Mouse (Mus musculus): ENCODE measurements at regions not wholly inside any gene's neighbourhood (a gene's known extent, or its start where the extent isn't known, plus 50 kb on each side); places are given as distances from the start of the nearest gene placed in this dataset.
"Not testable (repeated sequence)": the region's sequence is repeated elsewhere in the genome, so short reads cannot be mapped to it uniquely, and the experiment has no call there.

- no peak overlapping the region for H3K9ac ChIP-seq (replicated peaks; ENCODE audit: low read length)
- no peak overlapping the region for H3K4me2 ChIP-seq (ENCODE audit: low read depth, low read length)
- TF ChIP-seq CTCF (IDR thresholded peaks at IDR 0.05; ENCODE audit: low read depth), result no peak
- no peaks in the 10 kb centered on the region for H3K4me1 ChIP-seq (ENCODE audit: insufficient read depth, low read length)
- peak; percentile 64 for DNase-seq (ENCODE audit: low spot score)
- no peak for ATAC-seq
- H3K9me3 ChIP-seq (ENCODE audit: low read length), result no peaks in the 10 kb centered on the region
- H3K4me3 ChIP-seq (ENCODE audit: low read length), result no peak overlapping the region
- H3K27me3 ChIP-seq (ENCODE audit: insufficient read depth, low read length), result no peaks in the 10 kb centered on the region
- no peak overlapping the region for H3K27ac ChIP-seq
- no peaks in the 10 kb centered on the region for H3K36me3 ChIP-seq (ENCODE audit: insufficient read depth, low read length)
Measured at GRCm38 (mm10) chr12:32454794-32455193, 76.3 kb downstream of the Ccdc71l start.

GRCm38 (mm10) chr12:32455231-32455630, 76.7 kb downstream of the Ccdc71l start:
- not testable (repeated sequence) for H3K36me3 ChIP-seq (ENCODE audit: insufficient read depth, low read length); DNase-seq (ENCODE audit: low spot score); H3K4me3 ChIP-seq (ENCODE audit: low read length); H3K27ac ChIP-seq; H3K4me2 ChIP-seq (ENCODE audit: low read depth, low read length); H3K27me3 ChIP-seq (ENCODE audit: insufficient read depth, low read length); ATAC-seq; H3K4me1 ChIP-seq (ENCODE audit: insufficient read depth, low read length); H3K9me3 ChIP-seq (ENCODE audit: low read length); H3K9ac ChIP-seq (replicated peaks; ENCODE audit: low read length)
- WGBS, result 82% methylated on average over 3 of the region's 3 CpGs

- H3K27me3 ChIP-seq (ENCODE audit: insufficient read depth, low read length), result no peaks in the 10 kb centered on the region
- no peak for DNase-seq (ENCODE audit: low spot score)
- H3K9me3 ChIP-seq (ENCODE audit: low read length), result no peaks in the 10 kb centered on the region
- H3K36me3 ChIP-seq (ENCODE audit: insufficient read depth, low read length), result no peaks in the 10 kb centered on the region
- ATAC-seq, result no peak
- no peak for TF ChIP-seq CTCF (IDR thresholded peaks at IDR 0.05; ENCODE audit: low read depth)
- no peaks in the 10 kb centered on the region for H3K4me1 ChIP-seq (ENCODE audit: insufficient read depth, low read length)
- no peak overlapping the region for H3K4me2 ChIP-seq (ENCODE audit: low read depth, low read length)
- no peak overlapping the region for H3K9ac ChIP-seq (replicated peaks; ENCODE audit: low read length)
- no peak overlapping the region for H3K27ac ChIP-seq
- H3K4me3 ChIP-seq (ENCODE audit: low read length), result no peak overlapping the region
Measured at GRCm38 (mm10) chr12:32455913-32456312, 77.4 kb downstream of the Ccdc71l start.

GRCm38 (mm10) chr12:32456796-32457195, 78.3 kb downstream of the Ccdc71l start:
- 74% methylated on average over 4 of the region's 4 CpGs for WGBS
- ATAC-seq (no peak), DNase-seq (ENCODE audit: low spot score) (no peak)
- Histone ChIP-seq H3K4me2 (ENCODE audit: low read depth, low read length) (no peak overlapping the region), H3K27me3 (ENCODE audit: insufficient read depth, low read length) (no peaks in the 10 kb centered on the region), H3K4me1 (ENCODE audit: insufficient read depth, low read length) (no peaks in the 10 kb centered on the region), H3K9ac (replicated peaks; ENCODE audit: low read length) (no peak overlapping the region), H3K36me3 (ENCODE audit: insufficient read depth, low read length) (no peaks in the 10 kb centered on the region), H3K27ac (no peak overlapping the region), H3K4me3 (ENCODE audit: low read length) (no peak overlapping the region), H3K9me3 (ENCODE audit: low read length) (no peaks in the 10 kb centered on the region)
- no peak for TF ChIP-seq CTCF (IDR thresholded peaks at IDR 0.05; ENCODE audit: low read depth)

- no peak for TF ChIP-seq CTCF (IDR thresholded peaks at IDR 0.05; ENCODE audit: low read depth)
- Histone ChIP-seq H3K36me3 (ENCODE audit: insufficient read depth, low read length) (no peaks in the 10 kb centered on the region), H3K9me3 (ENCODE audit: low read length) (no peaks in the 10 kb centered on the region), H3K9ac (replicated peaks; ENCODE audit: low read length) (no peak overlapping the region), H3K27me3 (ENCODE audit: insufficient read depth, low read length) (no peaks in the 10 kb centered on the region), H3K27ac (no peak overlapping the region), H3K4me3 (ENCODE audit: low read length) (no peak overlapping the region), H3K4me1 (ENCODE audit: insufficient read depth, low read length) (no peaks in the 10 kb centered on the region), H3K4me2 (ENCODE audit: low read depth, low read length) (no peak overlapping the region)
- no peak for DNase-seq (ENCODE audit: low spot score)
- WGBS, result 80% methylated on average over 1 of the region's 1 CpGs
- ATAC-seq, result no peak
Measured at GRCm38 (mm10) chr12:32458386-32458785, 79.9 kb downstream of the Ccdc71l start.

GRCm38 (mm10) chr12:32460330-32460998, 82.0 kb downstream of the Ccdc71l start:
- Histone ChIP-seq H3K9me3 (ENCODE audit: low read length) (no peaks in the 10 kb centered on the region), H3K4me2 (ENCODE audit: low read depth, low read length) (no peak overlapping the region), H3K27ac (no peak overlapping the region), H3K4me3 (ENCODE audit: low read length) (no peak overlapping the region), H3K9ac (replicated peaks; ENCODE audit: low read length) (no peak overlapping the region), H3K4me1 (ENCODE audit: insufficient read depth, low read length) (no peaks in the 10 kb centered on the region), H3K27me3 (ENCODE audit: insufficient read depth, low read length) (no peaks in the 10 kb centered on the region), H3K36me3 (ENCODE audit: insufficient read depth, low read length) (no peaks in the 10 kb centered on the region)
- no peak for ATAC-seq
- 68% methylated on average over 4 of the region's 4 CpGs for WGBS
- DNase-seq (ENCODE audit: low spot score), result no peak
- no peak for TF ChIP-seq CTCF (IDR thresholded peaks at IDR 0.05; ENCODE audit: low read depth)

- Histone ChIP-seq H3K27me3 (ENCODE audit: insufficient read depth, low read length) (no peaks in the 10 kb centered on the region), H3K4me3 (ENCODE audit: low read length) (no peak overlapping the region), H3K4me1 (ENCODE audit: insufficient read depth, low read length) (no peaks in the 10 kb centered on the region), H3K9ac (replicated peaks; ENCODE audit: low read length) (no peak overlapping the region), H3K27ac (no peak overlapping the region), H3K9me3 (ENCODE audit: low read length) (no peaks in the 10 kb centered on the region), H3K36me3 (ENCODE audit: insufficient read depth, low read length) (no peaks in the 10 kb centered on the region), H3K4me2 (ENCODE audit: low read depth, low read length) (no peak overlapping the region)
- peak; percentile 47 for DNase-seq (ENCODE audit: low spot score)
- WGBS, result 49% methylated on average over 6 of the region's 6 CpGs
- ATAC-seq, result no peak
- TF ChIP-seq CTCF (IDR thresholded peaks at IDR 0.05; ENCODE audit: low read depth), result no peak
Measured at GRCm38 (mm10) chr12:32465371-32465770, 86.9 kb downstream of the Ccdc71l start.

All from hindbrain, postnatal 0 days (tissue).